Mouse (Mus musculus) retina, postnatal 7 days (tissue): Measurements from ENCODE around the gene Bnc2.

Source experiments
- DNase-seq: peaks from one replicate; pipeline ENCODE4 v3.0.0-alpha.2; 2012; ENCODE audit warnings: low read depth, low spot score

Bnc2 gene

DNA sequence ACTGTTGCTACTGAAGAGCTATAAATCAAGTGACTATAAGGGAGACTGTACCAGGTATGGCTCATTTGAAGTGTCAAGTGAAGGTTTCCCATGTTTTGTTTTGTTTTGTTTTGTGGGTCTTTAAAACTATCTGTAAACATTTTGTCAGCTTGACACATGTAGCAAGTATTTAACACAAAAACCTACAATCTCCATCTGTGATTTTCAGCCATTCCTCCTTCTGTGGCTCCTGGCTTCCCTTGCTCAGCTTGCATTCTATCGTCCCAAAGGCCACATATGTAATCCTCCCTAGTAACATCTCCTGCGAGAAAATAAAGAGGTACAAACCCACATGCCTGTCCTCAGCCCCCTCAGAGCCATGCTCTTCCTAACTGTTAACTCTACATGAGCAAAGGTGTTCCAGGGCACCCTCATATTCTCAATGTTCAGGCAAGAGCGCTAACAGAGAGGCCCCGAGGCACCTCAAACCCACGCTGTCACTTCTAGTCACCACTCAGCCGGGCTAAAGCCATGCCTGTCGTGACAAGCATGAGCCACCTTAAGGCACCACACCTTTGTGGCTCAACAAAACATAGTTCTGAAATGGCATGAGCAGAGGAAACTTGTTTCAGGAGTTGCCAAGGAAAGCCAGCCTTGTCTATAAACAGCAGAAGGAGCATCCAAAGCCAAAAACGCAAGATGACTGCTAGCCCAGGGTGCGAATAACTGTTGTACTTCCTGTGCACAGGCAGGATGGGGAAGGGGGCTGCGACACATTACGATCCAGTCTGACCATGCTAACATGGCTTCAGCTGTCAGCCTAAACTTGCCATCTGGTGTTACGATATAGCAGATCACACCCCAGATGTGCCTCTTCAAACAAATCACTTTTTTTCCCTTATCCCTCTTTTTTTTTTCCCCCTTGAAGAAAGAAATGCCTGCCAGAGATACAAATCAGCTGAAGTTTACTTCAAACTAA lies 42.0 kb downstream of the Bnc2 start:
- DNase-seq, result no peak

DNA sequence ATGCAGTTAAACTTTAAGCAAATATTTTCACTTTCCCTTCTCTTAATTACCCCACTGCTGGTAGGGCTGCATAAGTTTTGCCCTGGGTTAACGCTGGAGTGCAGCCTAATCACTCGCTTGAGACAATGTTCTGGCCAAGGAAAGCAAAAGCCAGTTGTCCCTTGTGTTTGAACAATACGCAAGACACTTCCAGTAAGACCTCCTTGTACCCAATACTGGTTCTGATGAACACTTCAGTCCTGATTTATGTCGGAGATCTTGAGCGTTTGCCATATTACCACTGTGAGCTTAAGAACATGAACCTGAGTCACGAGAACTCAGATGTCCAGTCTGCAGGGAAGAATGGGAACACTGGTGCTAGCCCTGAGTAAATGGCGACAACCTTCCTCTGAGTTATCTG lies 47.5 kb downstream of the Bnc2 start:
- no peak for DNase-seq

DNA sequence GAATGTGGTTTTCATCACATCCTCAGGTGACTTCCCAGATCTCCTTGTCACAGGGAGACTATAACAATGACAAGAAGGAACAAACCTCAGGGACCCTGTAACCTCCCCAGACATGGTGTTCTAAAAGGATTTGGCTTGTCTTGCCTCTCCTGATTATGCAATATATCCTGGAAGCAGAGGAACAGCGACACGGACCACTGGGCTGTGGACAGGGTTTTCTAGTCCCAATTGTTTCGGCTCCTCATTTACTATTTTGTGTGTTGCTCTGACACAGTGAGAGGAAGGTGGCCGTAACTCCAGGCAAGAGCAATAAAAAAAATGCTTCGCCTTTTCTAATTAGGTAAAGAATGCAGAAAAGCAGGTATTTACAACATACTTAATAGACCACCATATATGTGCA lies 51.8 kb downstream of the Bnc2 start:
- DNase-seq, result no peak

DNA sequence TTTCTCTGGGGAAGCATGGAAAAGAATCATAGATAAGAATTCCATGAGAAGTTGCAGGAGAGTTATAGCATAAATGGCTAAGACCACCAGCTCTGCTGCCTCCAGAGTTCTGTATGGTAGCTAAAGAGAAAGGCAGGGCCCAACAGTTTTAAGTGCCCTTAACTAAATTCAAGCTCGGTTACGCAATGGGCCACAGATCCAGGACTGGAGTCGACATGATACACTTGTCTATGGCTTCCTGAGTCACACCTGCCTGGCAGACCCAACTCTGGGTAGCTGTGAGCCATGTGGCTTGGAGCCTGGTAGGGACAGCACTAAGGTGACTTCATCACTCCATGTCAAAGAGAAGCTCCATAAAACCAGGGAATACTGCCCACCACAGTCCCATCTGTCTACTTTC lies 53.3 kb downstream of the Bnc2 start:
- no peak for DNase-seq

DNA sequence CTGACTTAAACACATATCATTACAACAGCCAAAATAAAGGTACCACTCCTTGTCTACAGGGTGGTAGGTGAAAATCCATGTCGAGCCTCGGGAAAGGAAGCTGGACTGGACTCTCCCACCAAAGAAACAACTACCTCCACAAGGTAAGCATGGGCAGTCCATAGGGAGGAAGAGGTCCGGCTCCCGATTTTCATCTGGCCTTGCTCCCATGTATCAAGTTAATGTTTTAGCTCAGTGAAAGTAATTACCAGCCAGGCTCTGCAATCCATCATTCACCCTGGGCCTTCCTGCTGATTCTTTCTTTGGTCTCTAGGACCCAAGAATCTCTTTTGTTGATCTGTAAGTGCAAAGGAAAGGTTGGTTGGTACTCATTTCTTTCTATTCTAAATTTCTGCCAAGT lies 65.2 kb downstream of the Bnc2 start:
- DNase-seq, result no peak

DNA sequence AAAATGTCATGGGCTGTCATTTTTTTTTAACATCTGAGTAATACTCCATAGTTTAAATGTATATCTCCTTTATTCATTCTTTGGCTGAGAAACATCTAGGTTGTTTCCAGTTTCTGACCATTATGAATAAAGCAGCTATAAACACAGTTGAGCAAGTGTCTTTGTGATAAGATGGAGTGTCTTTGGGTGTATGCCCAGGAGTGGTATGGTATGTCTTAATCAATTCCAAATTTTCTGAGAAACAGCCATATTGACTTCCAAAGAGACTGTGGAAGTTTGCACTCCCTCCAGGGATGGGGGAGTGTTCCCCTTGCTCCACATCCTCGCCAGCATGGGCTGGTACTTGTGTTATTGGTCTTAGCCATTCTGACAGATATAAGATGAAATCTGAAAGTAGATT lies 70.6 kb downstream of the Bnc2 start:
- DNase-seq, result no peak

DNA sequence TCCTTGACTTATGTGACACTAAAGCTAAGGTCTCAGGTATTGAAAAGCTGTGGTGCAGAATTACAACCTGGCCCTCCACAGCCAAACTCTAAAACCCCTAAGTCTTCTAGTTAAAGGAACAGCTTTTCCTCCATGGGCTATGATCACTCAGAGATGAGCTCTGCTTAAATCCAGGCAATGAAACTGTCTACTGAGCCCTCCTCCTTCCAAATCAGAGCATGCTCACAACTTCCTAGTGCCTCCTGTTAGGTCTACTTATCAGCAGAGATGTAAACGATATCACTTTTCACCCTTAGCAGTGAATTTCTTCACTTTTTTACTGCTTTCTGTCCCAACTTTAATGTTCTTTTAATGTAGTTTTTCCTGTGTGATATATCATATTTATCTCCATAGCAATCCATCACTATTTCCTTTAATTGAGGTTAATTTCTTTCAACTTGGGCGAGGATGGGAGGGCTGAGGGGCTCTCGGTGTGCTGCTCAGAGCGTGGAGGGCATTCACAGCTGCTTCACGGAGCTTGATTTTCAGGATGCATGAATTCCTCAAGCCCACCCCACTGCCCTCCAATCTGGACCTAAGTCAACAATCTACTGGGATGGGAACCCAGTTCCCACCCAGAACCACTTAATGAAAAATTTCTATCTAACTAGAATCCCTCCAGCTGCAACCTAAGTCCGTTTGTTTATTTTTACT lies 94.7 kb downstream of the Bnc2 start:
- no peak for DNase-seq

DNA sequence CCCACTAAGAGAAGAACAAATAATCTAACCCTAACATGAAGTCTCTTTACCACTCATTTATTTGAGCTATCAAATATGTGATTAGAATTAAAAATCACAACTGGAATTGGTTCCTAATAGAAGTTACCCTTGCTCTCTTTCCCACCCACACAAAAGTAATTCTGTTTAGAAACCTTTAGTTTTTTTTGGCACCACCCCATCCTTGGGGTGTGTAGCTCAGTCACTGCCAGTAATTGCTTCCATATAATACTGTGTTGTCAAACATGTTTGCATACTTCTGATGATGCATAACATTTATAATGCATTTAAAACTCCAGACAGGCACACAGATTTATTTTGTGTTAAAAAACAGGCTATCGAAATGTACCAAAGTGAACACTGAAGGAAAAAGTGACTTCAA lies 96.8 kb downstream of the Bnc2 start:
- no peak for DNase-seq

DNA sequence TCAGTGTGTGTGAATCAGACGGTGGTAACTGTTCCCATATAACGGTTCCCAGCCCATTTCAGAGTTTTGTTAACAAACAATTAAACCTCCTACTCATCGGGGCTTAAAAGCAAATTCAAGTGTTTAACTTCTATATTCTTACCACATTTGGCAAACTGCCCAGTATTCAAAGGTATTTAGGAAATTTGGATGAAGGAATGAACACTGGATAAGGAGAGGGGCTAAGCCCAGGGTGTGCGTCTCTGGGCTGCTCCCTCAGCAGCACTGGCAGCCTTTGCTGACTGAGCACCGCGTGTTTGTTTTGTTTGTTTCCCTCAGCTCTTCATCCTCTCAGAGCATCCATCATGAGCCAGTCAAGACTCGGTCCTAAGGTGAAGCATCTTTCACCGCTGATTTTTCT lies 109.0 kb downstream of the Bnc2 start:
- no peak for DNase-seq

DNA sequence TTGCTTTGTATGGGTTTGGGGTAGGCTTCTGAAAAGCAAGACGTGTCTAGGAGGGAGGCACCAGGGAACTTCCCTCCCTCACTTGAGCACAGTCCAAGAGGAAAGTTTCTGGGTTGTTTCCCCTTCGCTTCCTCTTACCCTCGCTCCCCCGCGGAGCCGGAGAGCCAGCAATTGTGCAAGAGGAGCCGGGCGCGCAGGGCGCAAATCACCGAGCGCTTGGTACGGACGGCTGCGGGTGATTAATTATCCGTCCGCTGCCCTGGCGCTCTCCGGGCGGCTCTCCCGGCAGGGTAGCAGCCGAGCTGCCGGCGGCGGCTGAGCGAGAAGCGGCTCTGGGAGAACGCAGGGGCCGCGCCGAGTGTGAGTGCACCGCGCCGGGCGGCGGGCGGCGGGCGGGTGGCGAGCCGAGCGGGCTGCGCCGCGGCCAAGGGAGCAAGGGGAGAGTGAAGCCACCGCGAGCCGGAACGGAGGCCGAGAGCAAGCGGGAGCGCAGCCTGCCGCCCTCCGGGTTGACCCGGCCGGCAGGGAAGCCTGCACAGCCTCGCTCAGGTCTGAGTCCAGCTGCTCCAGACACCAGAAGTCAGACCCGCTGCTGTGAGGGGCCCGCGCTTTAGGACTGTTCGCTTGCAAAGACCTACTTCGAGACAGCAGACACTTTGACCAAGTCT lies 129.7 kb downstream of the Bnc2 start:
- DNase-seq, result peak; percentile 33

DNA sequence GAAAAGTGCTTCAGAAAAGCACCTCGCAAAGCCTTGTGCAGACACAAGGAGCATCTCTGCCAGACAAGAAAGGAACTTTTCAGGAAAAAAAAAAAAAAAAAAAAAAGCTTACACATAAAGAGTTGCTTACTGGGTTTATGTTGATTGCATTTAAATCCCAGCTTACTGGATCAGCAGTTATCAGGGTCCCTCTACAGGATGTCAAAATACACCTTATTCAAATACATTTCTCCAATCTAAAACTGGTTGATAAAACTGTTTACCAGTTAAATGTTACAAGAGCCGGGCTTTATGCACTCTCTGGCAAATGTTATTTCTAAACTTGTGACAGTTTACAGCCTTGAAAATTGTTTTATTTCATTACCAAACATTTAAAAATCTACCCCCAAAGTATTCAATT lies 130.4 kb downstream of the Bnc2 start:
- DNase-seq, result no peak

DNA sequence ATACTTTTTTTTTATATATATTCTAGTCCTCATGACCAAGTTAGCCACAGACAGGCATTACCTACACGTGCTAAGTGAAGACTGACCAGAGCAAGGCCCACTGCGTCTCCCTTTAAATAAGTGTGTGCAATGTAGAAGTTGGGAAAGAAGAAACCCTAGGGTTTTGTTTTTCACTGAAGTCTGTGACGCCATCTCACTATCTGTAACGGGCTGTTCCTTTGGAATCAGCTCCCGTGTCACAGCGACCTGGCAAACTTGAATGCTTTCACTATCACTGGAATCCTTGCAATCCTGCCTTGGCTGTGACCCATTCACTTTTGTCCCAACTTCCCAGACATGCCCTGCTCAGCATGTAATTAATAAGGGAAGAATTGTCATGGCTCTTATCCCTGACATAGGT lies 134.5 kb downstream of the Bnc2 start:
- no peak for DNase-seq

DNA sequence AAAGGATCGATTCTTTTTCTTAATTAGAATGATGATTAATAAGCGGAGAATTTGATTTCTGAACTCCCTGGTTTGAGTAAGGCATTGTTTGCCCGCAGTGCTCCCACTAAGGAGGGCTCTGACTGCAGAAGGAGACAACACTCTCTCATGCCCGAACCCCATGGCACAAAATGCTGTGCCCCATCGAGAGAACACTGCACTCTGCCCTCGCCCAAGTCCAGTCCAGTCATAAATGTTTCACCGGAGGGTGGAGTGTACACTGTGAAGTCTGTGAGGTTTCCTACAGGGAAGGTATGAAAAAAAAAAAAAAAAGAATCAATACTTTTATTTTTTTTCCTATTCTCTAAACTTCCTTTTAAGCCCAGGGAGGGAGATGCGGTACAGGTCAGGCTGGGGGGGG lies 135.7 kb downstream of the Bnc2 start:
- DNase-seq, result no peak

DNA sequence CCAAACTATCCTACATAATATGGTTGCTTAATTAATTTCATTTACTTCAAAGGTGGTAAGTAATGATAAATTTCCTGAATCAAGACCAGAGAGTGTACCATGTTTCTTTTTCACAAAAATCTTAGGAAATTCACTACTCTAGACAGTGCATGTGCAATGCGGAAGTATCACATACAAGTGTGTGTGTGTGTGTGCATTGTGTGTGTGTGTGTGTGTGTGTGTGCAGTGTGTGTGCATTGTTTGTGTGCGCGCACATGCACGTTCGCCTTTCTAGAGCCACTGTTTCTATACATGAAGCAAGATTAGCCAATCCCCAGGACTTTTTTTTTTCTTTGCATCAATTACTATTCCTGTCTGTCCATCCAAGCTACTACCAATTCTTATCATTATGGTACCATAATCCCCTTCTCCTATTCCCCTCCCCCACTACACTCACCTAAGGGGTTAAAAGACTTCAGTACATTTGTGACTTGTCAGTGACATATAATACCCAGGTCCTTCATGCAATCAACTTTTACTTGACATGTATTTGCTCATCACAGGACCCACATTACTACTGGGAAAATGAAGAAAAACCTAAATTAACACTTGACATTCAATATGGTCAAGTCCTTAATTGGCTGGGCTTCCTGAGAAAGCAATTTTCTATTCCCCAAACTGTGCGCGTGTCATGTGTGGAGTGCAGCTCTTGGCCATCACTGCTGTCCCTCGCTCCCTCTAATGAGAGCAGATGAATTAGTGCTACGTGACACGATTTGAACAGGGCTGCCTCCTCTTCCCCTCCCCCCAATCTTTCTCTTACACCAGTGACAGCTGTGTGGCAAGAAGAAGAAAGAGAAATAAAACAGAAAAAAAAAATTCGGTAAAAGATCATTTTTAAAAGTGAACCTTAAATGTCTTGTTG lies 145.9 kb downstream of the Bnc2 start:
- DNase-seq, result no peak

DNA sequence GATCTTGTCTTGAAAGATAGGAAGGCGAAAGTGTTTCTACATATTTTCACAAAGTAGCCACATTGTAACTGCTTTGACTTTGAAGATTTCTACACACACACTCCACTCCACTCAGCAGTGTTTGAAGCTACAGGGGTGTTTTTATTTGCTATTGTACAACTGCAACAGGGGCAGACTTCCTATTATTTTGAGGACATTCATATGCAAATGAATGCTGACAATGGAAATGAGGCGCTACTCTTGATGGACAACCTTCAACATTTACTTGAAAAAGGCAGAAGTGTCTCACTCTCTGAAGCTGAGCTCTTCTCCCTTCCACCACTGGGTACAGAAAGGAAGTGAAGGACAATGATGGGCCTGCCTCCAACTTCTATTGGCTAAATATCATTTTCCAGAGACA lies 146.7 kb downstream of the Bnc2 start:
- no peak for DNase-seq

DNA sequence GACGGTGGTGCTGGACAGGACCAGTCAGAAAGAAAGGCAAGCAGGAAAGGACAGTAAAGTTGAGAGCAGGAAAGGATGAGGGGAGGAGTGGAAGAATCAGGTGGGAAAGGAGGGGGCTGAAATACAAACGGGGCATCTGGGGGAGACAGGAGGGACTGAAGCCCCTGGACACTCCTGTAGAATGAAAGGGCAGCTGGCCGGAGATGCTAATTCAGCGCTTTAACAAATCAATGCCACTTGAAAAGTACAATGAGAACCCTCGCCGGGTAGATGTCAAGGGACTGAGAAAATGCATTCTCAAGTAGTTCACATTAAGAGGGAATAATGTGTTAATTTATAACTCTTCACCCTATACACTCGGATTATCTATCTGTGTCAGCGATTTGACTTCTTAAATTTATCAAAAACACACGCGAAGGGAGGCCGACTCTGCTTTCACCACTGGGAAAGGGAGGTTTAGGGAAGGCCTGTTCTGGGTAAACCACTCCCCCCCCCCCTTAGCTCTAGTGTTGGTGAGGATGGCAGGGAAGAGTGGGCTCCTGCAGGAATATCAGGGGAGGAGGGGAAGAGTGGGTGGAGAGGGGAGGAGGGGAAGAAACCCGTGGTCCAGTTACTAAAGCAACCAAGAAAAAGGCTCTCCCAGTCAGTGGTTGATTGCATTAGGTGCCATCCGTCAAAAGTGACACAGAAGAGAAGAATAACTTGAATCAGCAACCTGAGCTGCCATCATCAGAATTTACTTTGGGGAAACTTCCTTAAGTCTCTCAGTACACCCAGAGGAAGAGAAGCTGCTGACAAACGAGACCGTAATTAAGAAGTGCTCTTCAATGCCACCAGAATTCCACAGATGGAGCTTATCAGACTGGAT lies 147.8 kb downstream of the Bnc2 start:
- no peak for DNase-seq

DNA sequence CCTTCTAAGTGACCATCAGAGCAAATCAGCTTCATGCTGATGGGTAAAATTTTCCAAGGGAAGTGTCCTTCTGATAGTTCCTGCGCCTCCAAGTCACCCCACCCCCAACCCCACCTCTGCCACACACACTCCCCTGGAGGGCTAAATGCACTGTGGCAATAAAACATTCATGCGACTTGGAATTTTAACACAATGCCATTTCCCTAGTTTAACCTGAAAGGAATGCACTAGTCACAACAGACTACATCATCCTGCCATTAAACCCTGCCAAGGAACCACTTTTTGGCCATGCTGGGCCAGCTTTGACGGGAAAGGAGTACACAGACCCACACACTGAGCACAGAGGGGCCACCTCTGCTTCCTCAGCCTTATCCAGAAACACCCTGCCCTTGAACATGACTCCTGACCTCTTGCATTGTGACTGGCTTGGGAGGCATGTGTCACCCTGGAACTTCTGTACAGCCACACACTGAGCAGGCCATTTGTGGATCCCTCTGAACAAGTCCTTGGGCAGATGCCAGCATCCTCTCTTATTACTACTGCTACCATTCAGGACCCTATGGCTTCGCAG lies 151.3 kb downstream of the Bnc2 start:
- DNase-seq, result no peak

DNA sequence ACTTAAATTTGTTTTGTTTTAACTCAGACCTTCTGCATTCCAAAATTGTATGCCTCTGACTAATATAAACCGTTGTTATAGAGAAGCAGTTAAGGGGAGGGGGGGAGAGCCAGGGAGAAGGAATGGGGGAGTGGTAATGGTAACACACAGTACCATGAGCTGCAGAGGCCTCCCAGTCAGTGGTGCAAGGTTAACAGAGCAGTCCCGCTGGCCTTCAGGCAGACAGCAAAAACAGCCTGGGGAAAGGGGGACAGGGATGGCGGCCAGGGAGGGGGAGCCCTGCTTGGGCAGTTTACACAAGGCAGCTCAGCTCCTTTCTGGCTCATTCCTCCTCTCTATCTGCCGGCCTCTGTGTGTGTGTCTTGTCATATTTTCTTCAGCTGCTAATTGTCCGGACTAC lies 151.9 kb downstream of the Bnc2 start:
- DNase-seq, result no peak

DNA sequence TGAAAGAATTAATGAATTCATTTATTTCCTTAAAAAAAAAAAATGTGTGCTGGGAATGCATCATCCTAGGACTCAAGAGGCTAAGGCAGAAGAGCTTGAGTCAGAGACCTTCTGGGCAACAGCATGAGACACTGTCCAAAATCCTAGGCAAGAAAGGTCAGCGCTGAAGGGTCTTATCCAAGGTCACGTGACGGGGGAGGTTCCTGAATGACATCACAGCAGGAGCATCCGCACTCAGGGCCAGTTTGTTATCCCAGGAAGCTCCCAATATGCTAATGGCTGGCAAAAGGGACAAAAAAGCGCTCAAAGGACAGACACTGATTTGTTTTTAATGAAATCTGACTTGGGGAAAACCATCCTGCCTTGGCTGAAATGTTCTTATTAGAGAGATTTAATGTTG lies 153.5 kb downstream of the Bnc2 start:
- DNase-seq, result no peak

DNA sequence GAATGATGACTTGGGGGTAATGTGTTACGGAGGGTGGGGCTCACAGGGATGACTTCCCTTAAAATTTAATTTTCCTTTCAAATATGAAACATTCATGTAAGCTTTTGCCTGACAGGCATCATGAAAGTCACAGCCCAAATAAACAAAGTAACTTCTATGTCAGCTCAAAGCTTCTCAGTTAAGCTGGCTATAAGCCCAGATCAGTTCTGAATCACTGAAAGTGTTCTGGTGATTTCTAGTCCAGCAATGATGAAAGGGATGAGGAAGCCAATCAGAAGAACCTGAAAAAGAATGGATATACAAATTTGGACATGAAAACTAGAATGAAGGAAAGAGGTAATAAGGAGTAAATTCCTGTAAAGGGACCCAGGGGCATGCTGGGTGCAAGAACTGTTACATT lies 164.6 kb downstream of the Bnc2 start:
- DNase-seq, result no peak
